Mouse (Mus musculus): Measurements from ENCODE around the gene Tmem179b.

Tmem179b gene

GRCm38 (mm10) chr19:8774086-8774835, at the start of gene Tmem179b:
Gene Tmem179b (minus strand): TSS chr19:8774467.
- DNase-seq, result peak; percentile 98

GRCm38 (mm10) chr19:8822696-8823095, 48.4 kb upstream of the Tmem179b start:
- DNase-seq, result no peak

GRCm38 (mm10) chr19:8821146-8821545, 46.9 kb upstream of the Tmem179b start:
- DNase-seq, result no peak

GRCm38 (mm10) chr19:8820424-8820956, 46.2 kb upstream of the Tmem179b start:
- DNase-seq, result no peak

- DNase-seq, result peak; percentile 99
These were observed 45.5 kb upstream of the Tmem179b start, which contains the start of gene Hnrnpul2 for GRCm38 (mm10) chr19:8819596-8820423. Gene Hnrnpul2 (plus strand): TSS chr19:8820010.

- DNase-seq, result peak; percentile 98
These were observed 44.7 kb upstream of the Tmem179b start, which contains the start of gene Ttc9c for GRCm38 (mm10) chr19:8818801-8819595. Gene Ttc9c (minus strand): TSS chr19:8819333.

- no peak for DNase-seq
These were observed 44.1 kb upstream of the Tmem179b start for GRCm38 (mm10) chr19:8818301-8818798.

- DNase-seq, result no peak
These were observed 42.7 kb upstream of the Tmem179b start for GRCm38 (mm10) chr19:8817001-8817400.

GRCm38 (mm10) chr19:8815812-8816211, 41.5 kb upstream of the Tmem179b start:
- peak; percentile 49 for DNase-seq

- DNase-seq, result no peak
These were observed 32.5 kb upstream of the Tmem179b start for GRCm38 (mm10) chr19:8806810-8807209.

GRCm38 (mm10) chr19:8803879-8804660, 29.8 kb upstream of the Tmem179b start:
- DNase-seq, result no peak

GRCm38 (mm10) chr19:8803204-8803780, 29.0 kb upstream of the Tmem179b start:
- DNase-seq, result no peak

GRCm38 (mm10) chr19:8802130-8802821, 28.0 kb upstream of the Tmem179b start, which contains the start of gene Zbtb3:
Gene Zbtb3 (plus strand): TSS chr19:8802555.
- DNase-seq, result peak; percentile 95

- DNase-seq, result no peak
These were observed 24.7 kb upstream of the Tmem179b start for GRCm38 (mm10) chr19:8798947-8799315.

- peak; percentile 95 for DNase-seq
These were observed 24.1 kb upstream of the Tmem179b start, which contains the start of gene Polr2g for GRCm38 (mm10) chr19:8798264-8798946. Gene Polr2g (minus strand): TSS chr19:8798577.

- no peak for DNase-seq
These were observed 15.9 kb upstream of the Tmem179b start for GRCm38 (mm10) chr19:8790171-8790570.

- no peak for DNase-seq
These were observed 14.9 kb upstream of the Tmem179b start for GRCm38 (mm10) chr19:8789171-8789570.

- no peak for DNase-seq
These were observed 14.3 kb upstream of the Tmem179b start for GRCm38 (mm10) chr19:8788521-8788920.

GRCm38 (mm10) chr19:8786008-8786781, 11.9 kb upstream of the Tmem179b start, which contains the start of gene Taf6l:
Gene Taf6l (minus strand): TSS chr19:8786417.
- DNase-seq, result peak; percentile 95

Data from kidney, postnatal 10 days (tissue).